Mouse (Mus musculus) intestine, postnatal 0 days (tissue): ENCODE results near the gene Tmem234. TPM values are rescaled to one million over a fixed set of nuclear protein-coding genes. Genes with fewer than 3 reads are reported as not detected.

Source experiments
- ATAC-seq: fragments of 200-750 bp; cut with Nextera tagmentation; 2 replicates; pipeline ENCODE4 v1.8.0; 2017; ENCODE audit warnings: mild to moderate bottlenecking, moderate TSS enrichment, moderate library complexity
- H3K27ac ChIP-seq: fragments of 300-500 bp; sonication (generic); 2 replicates; pipeline ENCODE4 v1.5.1; 2014; ENCODE audit warnings: mild to moderate bottlenecking, low read depth, low read length, moderate library complexity
- H3K27me3 ChIP-seq: fragments of 300-500 bp; sonication (generic); replicated peaks from 2 replicates; pipeline ENCODE4 v1.6.1; 2014; ENCODE audit warnings: low read length, mixed read lengths; ENCODE audit not compliant: control insufficient read depth, insufficient read depth
- H3K36me3 ChIP-seq: fragments of 300-500 bp; sonication (generic); 2 replicates; pipeline ENCODE4 v1.6.1; 2014; ENCODE audit warnings: mild to moderate bottlenecking, moderate library complexity; ENCODE audit not compliant: control insufficient read depth, insufficient read depth
- H3K4me1 ChIP-seq: fragments of 300-500 bp; sonication (generic); replicated peaks from 2 replicates; pipeline ENCODE4 v1.6.1; 2014; ENCODE audit warnings: antibody characterized with exemption, low read length, mixed read lengths; ENCODE audit not compliant: control insufficient read depth, insufficient read depth
- H3K4me2 ChIP-seq: fragments of 300-500 bp; sonication (generic); replicated peaks from 2 replicates; pipeline ENCODE4 v1.6.1; 2014; ENCODE audit warnings: low read depth, mild to moderate bottlenecking, moderate library complexity
- H3K4me3 ChIP-seq: fragments of 300-500 bp; sonication (generic); 2 replicates; pipeline ENCODE4 v1.5.1; 2014; ENCODE audit warnings: low read depth, low read length
- H3K9ac ChIP-seq: fragments of 300-500 bp; sonication (generic); 2 replicates; pipeline ENCODE4 v1.6.1; 2014; ENCODE audit warnings: mild to moderate bottlenecking, low read depth, low read length
- H3K9me3 ChIP-seq: fragments of 300-500 bp; sonication (generic); 2 replicates; pipeline ENCODE4 v1.6.1; 2016; ENCODE audit warnings: mixed run types; ENCODE audit not compliant: control insufficient read depth
- CTCF ChIP-seq: sonication (generic); IDR thresholded peaks from 2 replicates; pipeline ENCODE4 v1.5.1; 2016; ENCODE audit warnings: low read depth, mild to moderate bottlenecking, control low read depth, antibody characterized with exemption, moderate library complexity
- WGBS: fragments of 180-500 bp; shearing (Covaris S2); extraction: QIAGEN DNeasy Blood & Tissue Kit; methylation state at CpG from one replicate; pipeline ENCODE4 v1.1.7; 2014; 5-methylcytosine and 5-hydroxymethylcytosine counted together
- polyA plus RNA-seq: library from polyadenylated mRNA; unstranded; fragments of >200 nt; fragmentation: Nextera tagmentation; extraction: Ambion mirVana; gene quantifications from 2 replicates; pipeline ENCODE4 v1.2.1, GENCODE M21; 2015

The Tmem234 gene
- polyA plus RNA-seq, 1 experiment from 2014 or later = 135 TPM

- WGBS = 81% methylated on average over 6 of the region's 6 CpGs
- ATAC-seq = no peak
- TF ChIP-seq CTCF = no peak
These were observed 30.4 kb upstream of the Tmem234 start for GRCm38 (mm10) chr4:129570028-129570427.

GRCm38 (mm10) chr4:129571551-129572084 is 28.9 kb upstream of the Tmem234 start:
- Histone ChIP-seq H3K27me3 (no peaks in the 10 kb centered on the region), H3K4me1 (no peaks in the 10 kb centered on the region), H3K9ac (no peak overlapping the region), H3K27ac (no peak overlapping the region), H3K4me2 (no peak overlapping the region), H3K9me3 (no peaks in the 10 kb centered on the region), H3K36me3 (no peaks in the 10 kb centered on the region), H3K4me3 (no peak overlapping the region)
- no peak for ATAC-seq
- 77% methylated on average over 8 of the region's 8 CpGs for WGBS
- no peak for TF ChIP-seq CTCF

More at GRCm38 (mm10) chr4:129570028-129570427, 30.4 kb upstream of the Tmem234 start:
- Histone ChIP-seq H3K36me3 (no peaks in the 10 kb centered on the region), H3K4me3 (no peak overlapping the region), H3K9me3 (no peaks in the 10 kb centered on the region), H3K27me3 (no peaks in the 10 kb centered on the region), H3K4me1 (no peaks in the 10 kb centered on the region), H3K9ac (no peak overlapping the region), H3K27ac (no peak overlapping the region), H3K4me2 (no peak overlapping the region)

GRCm38 (mm10) chr4:129572236-129573092 is 28.0 kb upstream of the Tmem234 start:
- no peaks in the 10 kb centered on the region for H3K9me3 ChIP-seq
- WGBS = 77% methylated on average over 13 of the region's 13 CpGs
- no peaks in the 10 kb centered on the region for H3K4me1 ChIP-seq
- H3K36me3 ChIP-seq = no peaks in the 10 kb centered on the region
- TF ChIP-seq CTCF = no peak
- ATAC-seq = no peak
- no peak overlapping the region for H3K27ac ChIP-seq
- H3K9ac ChIP-seq = no peak overlapping the region
- H3K4me3 ChIP-seq = no peak overlapping the region
- no peak overlapping the region for H3K4me2 ChIP-seq
- H3K27me3 ChIP-seq = no peaks in the 10 kb centered on the region

GRCm38 (mm10) chr4:129573093-129573370 is 27.4 kb upstream of the Tmem234 start:
- H3K4me2 ChIP-seq = no peak overlapping the region
- no peak for ATAC-seq
- no peak for TF ChIP-seq CTCF
- WGBS = 97% methylated on average over 4 of the region's 4 CpGs
- H3K4me1 ChIP-seq = no peaks in the 10 kb centered on the region
- H3K27ac ChIP-seq = no peak overlapping the region
- H3K9me3 ChIP-seq = no peaks in the 10 kb centered on the region
- H3K4me3 ChIP-seq = no peak overlapping the region
- H3K36me3 ChIP-seq = no peaks in the 10 kb centered on the region
- H3K27me3 ChIP-seq = no peaks in the 10 kb centered on the region
- no peak overlapping the region for H3K9ac ChIP-seq

GRCm38 (mm10) chr4:129573430-129573829 is 27.0 kb upstream of the Tmem234 start, which contains the start of gene Lck:
Gene Lck, minus strand, starts transcription at chr4:129573641.
- Histone ChIP-seq H3K9me3 (no peaks in the 10 kb centered on the region), H3K9ac (no peak within 1 kb of the TSS), H3K4me3 (no peak within 1 kb of the TSS), H3K4me2 (no peak within 1 kb of the TSS), H3K27me3 (no peaks in the 10 kb centered on the region), H3K36me3 (no peaks in the 10 kb centered on the region), H3K4me1 (no peaks in the 10 kb centered on the region), H3K27ac (no peak within 1 kb of the TSS)
- whole genome bisulfite sequencing = 84% methylated on average over 8 of the region's 8 CpGs
- TF ChIP-seq CTCF = no peak
- ATAC-seq = no peak

GRCm38 (mm10) chr4:129575171-129575844 is 25.2 kb upstream of the Tmem234 start:
- no peak overlapping the region for H3K4me3 ChIP-seq
- 40% methylated on average over 7 of the region's 8 CpGs for WGBS
- H3K36me3 ChIP-seq = no peaks in the 10 kb centered on the region
- H3K27me3 ChIP-seq = no peaks in the 10 kb centered on the region
- H3K9me3 ChIP-seq = no peaks in the 10 kb centered on the region
- H3K4me2 ChIP-seq = no peak overlapping the region
- H3K4me1 ChIP-seq = no peaks in the 10 kb centered on the region
- no peak overlapping the region for H3K27ac ChIP-seq
- ATAC-seq = 0 out of 2 replicates have a peak, but pooled peaks have one; percentile 22
- H3K9ac ChIP-seq = no peak overlapping the region
- no peak for TF ChIP-seq CTCF
